Mouse (Mus musculus) ES-Bruce4 (cell line): ENCODE data around the gene Zup1.
"Not testable (repeated sequence)": the region's sequence is repeated elsewhere in the genome, so short reads cannot be mapped to it uniquely, and the experiment has no call there.

Experiments used
- EP300 ChIP-seq: IDR thresholded peaks from 2 replicates; pipeline ENCODE4 v1.6.1; 2011; ENCODE audit warnings: low read depth, low read length; ENCODE audit not compliant: insufficient read depth
- POLR2A ChIP-seq: IDR thresholded peaks from one replicate; pipeline ENCODE4 v1.8.1; 2011; ENCODE audit warnings: low read length; ENCODE audit not compliant: insufficient read depth

DNA sequence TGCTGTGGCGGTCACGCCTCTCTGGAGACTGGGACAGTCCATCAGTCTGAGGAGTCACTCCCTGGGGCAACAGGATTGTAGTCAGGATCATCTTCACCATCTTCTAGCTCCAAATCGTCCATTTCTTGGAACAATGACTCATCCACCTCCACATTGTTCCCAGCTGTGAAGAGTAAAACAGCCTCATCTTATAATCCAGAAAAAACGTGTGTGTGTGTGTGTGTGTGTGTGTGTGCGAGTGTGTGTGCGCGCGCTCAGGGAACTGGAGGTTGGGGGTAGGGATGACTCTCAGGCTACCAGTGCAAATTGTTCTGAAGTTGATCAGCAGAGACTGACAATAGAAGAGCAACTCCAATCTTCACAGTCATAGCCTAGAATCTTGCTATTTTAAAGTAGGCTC, 45.6 kb upstream of the Zup1 start:
- not testable (repeated sequence) for TF ChIP-seq POLR2A, EP300
